Mouse (Mus musculus) liver, adult 2 months (tissue): ENCODE measurements around the gene Ifitm6. TPM values are rescaled to one million over a fixed set of nuclear protein-coding genes. Genes with fewer than 3 reads are reported as not detected.

Experiments
- DNase-seq: peaks from one replicate; pipeline ENCODE4 v3.0.0-alpha.2; 2011; ENCODE audit warnings: low read depth, low spot score; ENCODE audit errors: extremely low read depth
- H3K27ac ChIP-seq: fragments of 200-500 bp; replicated peaks from 2 replicates; pipeline ENCODE4 v1.5.1; 2012; ENCODE audit warnings: low read depth, mild to moderate bottlenecking, control low read depth, inconsistent platforms, low read length; ENCODE audit not compliant: insufficient read depth
- H3K27me3 ChIP-seq: fragments of 200-500 bp; 2 replicates; pipeline ENCODE4 v1.6.1; 2012; ENCODE audit warnings: mild to moderate bottlenecking, moderate library complexity, low read length, inconsistent platforms; ENCODE audit not compliant: control insufficient read depth, insufficient read depth
- H3K36me3 ChIP-seq: fragments of 200-500 bp; 2 replicates; pipeline ENCODE4 v1.6.1; 2012; ENCODE audit warnings: low read length, inconsistent platforms; ENCODE audit not compliant: control insufficient read depth, insufficient read depth
- H3K4me1 ChIP-seq: fragments of 200-500 bp; 2 replicates; pipeline ENCODE4 v1.6.1; 2011; ENCODE audit warnings: low read length; ENCODE audit not compliant: control insufficient read depth, insufficient read depth
- H3K4me3 ChIP-seq: fragments of 200-500 bp; 2 replicates; pipeline ENCODE4 v1.5.1; 2011; ENCODE audit warnings: low read depth, mild to moderate bottlenecking, control low read depth, low read length, moderate library complexity; ENCODE audit not compliant: insufficient read depth
- H3K79me2 ChIP-seq: fragments of 200-500 bp; 2 replicates; pipeline ENCODE4 v1.6.1; 2012; ENCODE audit warnings: inconsistent platforms, mild to moderate bottlenecking, low read length, moderate library complexity; ENCODE audit not compliant: control insufficient read depth, insufficient read depth
- H3K9ac ChIP-seq: fragments of 200-500 bp; 2 replicates; pipeline ENCODE4 v1.6.1; 2012; ENCODE audit warnings: low read depth, mild to moderate bottlenecking, control low read depth, inconsistent platforms, low read length
- CTCF ChIP-seq: fragments of 200-500 bp; IDR thresholded peaks from 2 replicates; pipeline ENCODE4 v1.5.1; 2011; ENCODE audit warnings: low read depth, low read length, control low read depth
- POLR2A ChIP-seq: fragments of 200-500 bp; IDR thresholded peaks from 2 replicates; pipeline ENCODE4 v1.6.1; 2011; ENCODE audit warnings: low read length, control low read depth; ENCODE audit not compliant: insufficient read depth; ENCODE audit errors: extremely low read depth
- WGBS: fragments of 180-500 bp; shearing (Covaris S2); methylation state at CpG from one replicate; pipeline ENCODE4 v1.1.7; 2018; 5-methylcytosine and 5-hydroxymethylcytosine counted together
- polyA plus RNA-seq: library from polyadenylated mRNA; depleted of rRNA; stranded (reverse); fragments of >200 nt; gene quantifications from 2 replicates; pipeline ENCODE4 v1.2.3, GENCODE M21; 2012
- total RNA-seq: library from RNA; depleted of rRNA; stranded (reverse); fragments of >200 nt; gene quantifications from 2 replicates; pipeline ENCODE4 v1.2.3, GENCODE M21; 2014

The Ifitm6 gene
- total and polyA plus RNA-seq, 2 experiments: 0.83 to 1.7 TPM

- Histone ChIP-seq H3K79me2 (no peaks in the 10 kb centered on the region), H3K36me3 (no peaks in the 10 kb centered on the region), H3K27me3 (peaks cover 10% of the 10 kb centered on the region), H3K4me3 (peak within 1 kb of the TSS; percentile 33; the same call in 1 of the 2 replicates), H3K4me1 (peaks cover 8% of the 10 kb centered on the region), H3K27ac (no peak within 1 kb of the TSS), H3K9ac (no peak within 1 kb of the TSS)
- WGBS: 4% methylated on average over 72 of the region's 72 CpGs
- DNase-seq: no peak
- TF ChIP-seq CTCF (no peak), POLR2A (no peak)
Observed at GRCm38 (mm10) chr7:141060426-141061242, 42.9 kb upstream of the Ifitm6 start, which contains the start of gene B4galnt4. Gene B4galnt4, plus strand, starts transcription at chr7:141061104.

GRCm38 (mm10) chr7:141059929-141060328 lies 42.2 kb upstream of the Ifitm6 start:
- H3K27me3 ChIP-seq: peaks cover 10% of the 10 kb centered on the region
- peaks cover 8% of the 10 kb centered on the region for H3K4me1 ChIP-seq
- no peaks in the 10 kb centered on the region for H3K79me2 ChIP-seq
- WGBS: 84% methylated on average over 2 of the region's 2 CpGs
- TF ChIP-seq POLR2A: no peak
- no peak for TF ChIP-seq CTCF
- H3K9ac ChIP-seq: no peak overlapping the region
- H3K36me3 ChIP-seq: no peaks in the 10 kb centered on the region
- no peak overlapping the region for H3K4me3 ChIP-seq
- DNase-seq: no peak
- H3K27ac ChIP-seq: no peak overlapping the region

- no peak for DNase-seq
- Histone ChIP-seq H3K27ac (no peak overlapping the region), H3K36me3 (no peaks in the 10 kb centered on the region), H3K4me1 (peaks cover 2% of the 10 kb centered on the region; the same call in 1 of the 2 replicates), H3K79me2 (no peaks in the 10 kb centered on the region), H3K4me3 (no peak overlapping the region), H3K9ac (no peak overlapping the region), H3K27me3 (peaks cover 10% of the 10 kb centered on the region)
- 90% methylated on average over 14 of the region's 14 CpGs for WGBS
- TF ChIP-seq POLR2A: no peak
- no peak for TF ChIP-seq CTCF
Observed at GRCm38 (mm10) chr7:141058601-141059341, 41.0 kb upstream of the Ifitm6 start.

GRCm38 (mm10) chr7:141057541-141057940 lies 39.8 kb upstream of the Ifitm6 start:
- Histone ChIP-seq H3K4me1 (peaks cover 7% of the 10 kb centered on the region), H3K27ac (no peak overlapping the region), H3K4me3 (no peak overlapping the region), H3K27me3 (peaks cover 10% of the 10 kb centered on the region), H3K36me3 (no peaks in the 10 kb centered on the region), H3K9ac (no peak overlapping the region), H3K79me2 (no peaks in the 10 kb centered on the region)
- 90% methylated on average over 1 of the region's 1 CpGs for WGBS
- DNase-seq: peak; percentile 26
- no peak for TF ChIP-seq POLR2A
- no peak for TF ChIP-seq CTCF

GRCm38 (mm10) chr7:141056976-141057375 lies 39.3 kb upstream of the Ifitm6 start:
- TF ChIP-seq POLR2A (no peak), CTCF (no peak)
- Histone ChIP-seq H3K27me3 (peaks cover 10% of the 10 kb centered on the region), H3K27ac (no peak overlapping the region), H3K79me2 (no peaks in the 10 kb centered on the region), H3K36me3 (no peaks in the 10 kb centered on the region), H3K4me3 (no peak overlapping the region), H3K4me1 (peaks cover 7% of the 10 kb centered on the region), H3K9ac (no peak overlapping the region)
- DNase-seq: peak; percentile 15
- WGBS: 85% methylated on average over 6 of the region's 6 CpGs
